Mouse (Mus musculus): Measurements from ENCODE around the gene Mecp2. TPM values are rescaled to one million over a fixed set of nuclear protein-coding genes. Genes with fewer than 3 reads are reported as not detected.

The Mecp2 gene
- polyA plus RNA-seq, 1 experiment from 2014 or later: 10.0 TPM

DNA sequence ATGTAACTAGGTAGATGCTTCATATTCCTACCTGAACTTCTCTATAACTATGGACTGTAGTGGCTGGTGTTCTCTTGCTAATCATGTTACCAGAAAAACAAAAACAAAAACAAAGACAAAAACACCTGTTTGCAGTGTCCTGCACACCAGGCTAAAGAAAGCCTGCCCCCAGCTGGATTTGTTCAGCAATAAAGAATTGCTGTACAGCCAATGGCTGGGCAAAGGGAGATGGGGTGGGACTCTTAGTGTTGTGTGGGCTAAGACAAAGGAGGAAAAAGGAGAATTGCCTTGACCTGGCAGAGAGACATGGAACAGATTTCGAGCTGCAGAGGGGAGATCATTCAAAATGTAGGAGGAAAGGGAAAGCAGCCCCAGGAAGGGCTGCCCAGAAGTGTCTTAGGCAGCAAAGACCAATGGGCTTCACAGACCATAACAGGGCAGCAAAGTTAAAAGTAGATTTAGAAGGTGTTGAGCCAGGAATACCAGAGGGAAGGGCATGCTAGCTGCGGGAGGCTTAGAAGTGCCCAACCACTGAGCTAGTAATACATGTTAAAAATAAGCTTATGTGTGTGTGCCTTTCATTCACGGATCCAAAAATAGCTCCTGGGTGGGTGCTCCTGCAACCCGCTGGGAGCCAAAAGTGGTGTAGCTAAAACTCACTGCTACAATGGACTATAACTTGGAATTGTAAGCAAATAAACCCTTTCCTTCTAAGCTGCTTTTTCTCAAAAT, 31.5 kb downstream of the Mecp2 start:
- Histone ChIP-seq H3K4me1 (ENCODE audit: control insufficient read depth, insufficient read depth, low read length) (no peaks in the 10 kb centered on the region), H3K27me3 (replicated peaks; ENCODE audit: control insufficient read depth, insufficient read depth, low read length) (no peaks in the 10 kb centered on the region), H3K36me3 (ENCODE audit: control insufficient read depth, insufficient read depth, low read length) (no peaks in the 10 kb centered on the region), H3K27ac (ENCODE audit: low read length) (no peak overlapping the region), H3K4me3 (ENCODE audit: low read length) (no peak overlapping the region), H3K9me3 (ENCODE audit: control insufficient read depth, low read length) (no peaks in the 10 kb centered on the region), H3K9ac (ENCODE audit: low read depth, low read length) (no peak overlapping the region), H3K4me2 (ENCODE audit: low read depth, low read length) (no peak overlapping the region)
- no peak for ATAC-seq
- WGBS: 66% methylated on average over 4 of the region's 4 CpGs

DNA sequence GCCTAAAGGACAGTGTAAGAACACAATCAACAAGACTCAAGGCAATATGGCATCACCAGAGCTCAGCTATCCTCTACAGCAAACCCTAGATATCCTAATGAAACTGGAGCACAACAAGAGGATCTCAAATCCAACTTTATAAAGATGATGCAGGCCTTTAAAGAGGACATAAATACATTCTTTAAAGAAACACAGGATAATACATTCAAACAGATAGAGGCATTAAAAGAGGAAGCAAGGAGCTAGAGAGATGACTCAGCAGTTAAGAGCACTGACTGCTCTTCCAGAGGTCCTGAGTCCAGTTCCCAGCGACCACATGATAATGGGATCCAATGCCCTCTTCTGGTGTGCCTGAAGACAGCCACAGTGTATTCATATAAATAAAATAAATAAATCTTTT, 40.0 kb downstream of the Mecp2 start:
- no peaks in the 10 kb centered on the region for H3K4me1 ChIP-seq (ENCODE audit: control insufficient read depth, insufficient read depth, low read length)
- no peaks in the 10 kb centered on the region for H3K9me3 ChIP-seq (ENCODE audit: control insufficient read depth, low read length)
- H3K27me3 ChIP-seq (replicated peaks; ENCODE audit: control insufficient read depth, insufficient read depth, low read length): no peaks in the 10 kb centered on the region
- H3K27ac ChIP-seq (ENCODE audit: low read length): no peak overlapping the region
- no peak overlapping the region for H3K4me3 ChIP-seq (ENCODE audit: low read length)
- H3K4me2 ChIP-seq (ENCODE audit: low read depth, low read length): no peak overlapping the region
- 57% methylated on average over 1 of the region's 1 CpGs for WGBS
- H3K9ac ChIP-seq (ENCODE audit: low read depth, low read length): no peak overlapping the region
- H3K36me3 ChIP-seq (ENCODE audit: control insufficient read depth, insufficient read depth, low read length): no peaks in the 10 kb centered on the region
- ATAC-seq: no peak

DNA sequence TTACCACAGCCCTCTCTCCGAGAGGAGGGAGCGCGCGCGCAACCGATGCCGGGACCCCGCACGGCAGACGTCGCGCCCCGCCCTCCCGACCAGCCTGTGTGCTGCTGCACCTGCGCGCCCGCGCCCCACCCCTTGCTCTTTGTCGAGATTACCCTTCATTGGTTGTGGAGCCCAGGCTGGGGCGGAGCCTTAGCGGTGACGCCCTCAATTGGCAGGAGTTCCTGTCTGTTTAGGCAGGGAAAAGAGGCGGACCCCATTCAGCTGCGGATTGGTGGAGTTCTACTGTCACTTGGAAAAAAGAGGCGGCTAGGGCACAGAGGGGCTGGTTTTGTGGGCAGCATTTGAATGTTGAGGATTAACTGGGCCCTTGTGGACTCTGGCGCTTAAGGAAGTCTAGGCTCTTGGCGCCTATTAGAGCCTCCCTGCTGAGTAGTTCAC, 49.5 kb downstream of the Mecp2 start:
- Histone ChIP-seq H3K9me3 (ENCODE audit: control insufficient read depth, low read length) (no peaks in the 10 kb centered on the region), H3K27ac (ENCODE audit: low read length) (peak overlapping the region; percentile 80), H3K4me2 (ENCODE audit: low read depth, low read length) (peak overlapping the region; percentile 44), H3K4me1 (ENCODE audit: control insufficient read depth, insufficient read depth, low read length) (no peaks in the 10 kb centered on the region), H3K27me3 (replicated peaks; ENCODE audit: control insufficient read depth, insufficient read depth, low read length) (no peaks in the 10 kb centered on the region), H3K9ac (ENCODE audit: low read depth, low read length) (peak overlapping the region; percentile 72), H3K36me3 (ENCODE audit: control insufficient read depth, insufficient read depth, low read length) (no peaks in the 10 kb centered on the region), H3K4me3 (ENCODE audit: low read length) (peak overlapping the region; percentile 62)
- 2% methylated on average over 25 of the region's 27 CpGs for WGBS
- peak; percentile 99 for ATAC-seq

DNA sequence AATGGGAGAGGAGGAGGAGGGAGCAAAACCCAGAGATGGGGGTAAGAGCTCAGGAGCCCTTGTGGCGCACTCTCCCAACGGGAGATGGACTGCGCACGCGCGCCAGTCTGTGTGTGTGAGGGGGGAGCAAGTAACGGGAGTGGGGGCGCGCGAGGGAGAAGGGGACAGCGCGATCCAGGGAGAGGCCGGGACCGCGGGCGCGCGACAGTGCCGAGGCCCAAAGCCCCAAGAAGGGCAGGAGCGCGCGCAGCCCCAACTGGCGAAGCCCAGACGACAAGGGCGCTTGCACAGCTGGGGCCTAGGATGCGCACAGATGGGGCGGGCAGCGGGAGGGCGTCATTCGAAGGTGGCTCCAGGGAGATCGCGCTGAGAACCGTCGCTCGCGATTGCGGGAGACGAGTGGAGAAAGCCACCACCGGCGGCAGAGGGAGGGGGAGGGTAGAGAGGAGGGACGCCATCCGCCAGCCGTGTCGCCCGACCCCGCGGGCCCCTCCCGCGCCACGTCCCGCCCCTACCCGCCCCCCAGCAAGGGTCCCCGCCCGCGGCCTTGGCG, 50.1 kb downstream of the Mecp2 start:
- Histone ChIP-seq H3K9me3 (ENCODE audit: control insufficient read depth, low read length) (no peaks in the 10 kb centered on the region), H3K27me3 (replicated peaks; ENCODE audit: control insufficient read depth, insufficient read depth, low read length) (no peaks in the 10 kb centered on the region), H3K4me2 (ENCODE audit: low read depth, low read length) (peak overlapping the region; percentile 61), H3K9ac (ENCODE audit: low read depth, low read length) (peak overlapping the region; percentile 72), H3K36me3 (ENCODE audit: control insufficient read depth, insufficient read depth, low read length) (no peaks in the 10 kb centered on the region), H3K4me1 (ENCODE audit: control insufficient read depth, insufficient read depth, low read length) (no peaks in the 10 kb centered on the region), H3K27ac (ENCODE audit: low read length) (peak overlapping the region; percentile 80), H3K4me3 (ENCODE audit: low read length) (peak overlapping the region; percentile 62)
- 17% methylated on average over 40 of the region's 56 CpGs for whole genome bisulfite sequencing
- peak; percentile 65 for ATAC-seq

- peak overlapping the region; percentile 72 for H3K9ac ChIP-seq (ENCODE audit: low read depth, low read length)
- H3K9me3 ChIP-seq (ENCODE audit: control insufficient read depth, low read length): no peaks in the 10 kb centered on the region
- H3K4me2 ChIP-seq (ENCODE audit: low read depth, low read length): peak overlapping the region; percentile 61
- peak overlapping the region; percentile 62 for H3K4me3 ChIP-seq (ENCODE audit: low read length)
- no peaks in the 10 kb centered on the region for H3K36me3 ChIP-seq (ENCODE audit: control insufficient read depth, insufficient read depth, low read length)
- ATAC-seq: no peak
- H3K27ac ChIP-seq (ENCODE audit: low read length): no peak overlapping the region; the same call in 1 of the 2 replicates
- no peaks in the 10 kb centered on the region for H3K27me3 ChIP-seq (replicated peaks; ENCODE audit: control insufficient read depth, insufficient read depth, low read length)
- WGBS: 22% methylated on average over 17 of the region's 17 CpGs
- H3K4me1 ChIP-seq (ENCODE audit: control insufficient read depth, insufficient read depth, low read length): no peaks in the 10 kb centered on the region
These were observed 50.8 kb downstream of the Mecp2 start for GRCm38 (mm10) chrX:74084276-74084837.

GRCm38 (mm10) chrX:74070794-74071193, 64.4 kb downstream of the Mecp2 start:
- Histone ChIP-seq H3K9me3 (ENCODE audit: control insufficient read depth, low read length) (no peaks in the 10 kb centered on the region), H3K9ac (ENCODE audit: low read depth, low read length) (no peak overlapping the region), H3K27me3 (replicated peaks; ENCODE audit: control insufficient read depth, insufficient read depth, low read length) (no peaks in the 10 kb centered on the region), H3K36me3 (ENCODE audit: control insufficient read depth, insufficient read depth, low read length) (no peaks in the 10 kb centered on the region), H3K4me2 (ENCODE audit: low read depth, low read length) (no peak overlapping the region), H3K4me3 (ENCODE audit: low read length) (no peak overlapping the region), H3K27ac (ENCODE audit: low read length) (no peak overlapping the region), H3K4me1 (ENCODE audit: control insufficient read depth, insufficient read depth, low read length) (no peaks in the 10 kb centered on the region)
- no peak for ATAC-seq

DNA sequence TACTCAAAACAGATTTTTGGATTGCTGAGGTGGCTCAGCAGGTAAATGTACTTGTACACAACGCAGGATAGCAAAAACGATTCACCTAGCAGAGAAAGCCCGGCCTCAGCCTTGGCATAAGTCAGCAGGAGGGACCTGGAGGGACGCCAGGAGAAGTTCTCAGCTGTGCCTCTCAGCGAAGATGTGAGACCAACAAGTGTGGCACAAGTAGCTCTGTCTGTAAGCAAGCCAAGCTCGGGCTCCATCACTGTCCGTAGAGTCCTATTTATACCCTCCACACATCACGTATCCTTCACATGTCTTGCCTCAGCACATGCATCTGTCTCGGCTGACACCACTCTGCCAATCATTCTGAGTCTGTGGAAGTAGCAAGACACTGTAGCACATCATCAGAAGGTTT, 67.3 kb downstream of the Mecp2 start:
- ATAC-seq: no peak
- WGBS: 87% methylated on average over 9 of the region's 9 CpGs
- no peaks in the 10 kb centered on the region for H3K4me1 ChIP-seq (ENCODE audit: control insufficient read depth, insufficient read depth, low read length)
- H3K9me3 ChIP-seq (ENCODE audit: control insufficient read depth, low read length): no peaks in the 10 kb centered on the region
- H3K27ac ChIP-seq (ENCODE audit: low read length): no peak overlapping the region
- H3K4me2 ChIP-seq (ENCODE audit: low read depth, low read length): no peak overlapping the region
- H3K36me3 ChIP-seq (ENCODE audit: control insufficient read depth, insufficient read depth, low read length): no peaks in the 10 kb centered on the region
- no peaks in the 10 kb centered on the region for H3K27me3 ChIP-seq (replicated peaks; ENCODE audit: control insufficient read depth, insufficient read depth, low read length)
- no peak overlapping the region for H3K4me3 ChIP-seq (ENCODE audit: low read length)
- no peak overlapping the region for H3K9ac ChIP-seq (ENCODE audit: low read depth, low read length)

DNA sequence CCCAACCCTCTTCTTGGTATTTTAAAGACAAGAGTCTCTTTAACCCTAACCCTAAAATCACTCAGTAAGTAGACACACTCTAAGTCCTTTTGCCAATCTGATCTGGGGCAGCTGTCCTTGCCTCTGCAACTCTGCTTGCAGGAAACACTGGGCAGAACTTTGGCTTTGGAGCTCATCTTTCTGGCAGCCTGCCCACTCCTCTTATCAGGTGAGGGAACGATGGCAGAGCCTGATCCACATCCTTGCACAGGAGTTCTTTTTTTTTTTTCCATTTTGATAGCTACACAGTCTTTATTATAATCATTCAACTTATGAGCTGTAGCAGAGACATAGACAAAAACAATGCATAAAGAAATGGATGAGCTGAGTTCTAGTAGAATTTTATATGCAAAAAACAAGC, 90.1 kb downstream of the Mecp2 start:
- H3K27ac ChIP-seq (ENCODE audit: low read length): no peak overlapping the region
- H3K9ac ChIP-seq (ENCODE audit: low read depth, low read length): no peak overlapping the region
- no peaks in the 10 kb centered on the region for H3K4me1 ChIP-seq (ENCODE audit: control insufficient read depth, insufficient read depth, low read length)
- no peaks in the 10 kb centered on the region for H3K9me3 ChIP-seq (ENCODE audit: control insufficient read depth, low read length)
- no peak overlapping the region for H3K4me2 ChIP-seq (ENCODE audit: low read depth, low read length)
- no peak overlapping the region for H3K4me3 ChIP-seq (ENCODE audit: low read length)
- H3K36me3 ChIP-seq (ENCODE audit: control insufficient read depth, insufficient read depth, low read length): no peaks in the 10 kb centered on the region
- no peak for ATAC-seq
- WGBS: 32% methylated on average over 1 of the region's 1 CpGs
- no peaks in the 10 kb centered on the region for H3K27me3 ChIP-seq (replicated peaks; ENCODE audit: control insufficient read depth, insufficient read depth, low read length)

DNA sequence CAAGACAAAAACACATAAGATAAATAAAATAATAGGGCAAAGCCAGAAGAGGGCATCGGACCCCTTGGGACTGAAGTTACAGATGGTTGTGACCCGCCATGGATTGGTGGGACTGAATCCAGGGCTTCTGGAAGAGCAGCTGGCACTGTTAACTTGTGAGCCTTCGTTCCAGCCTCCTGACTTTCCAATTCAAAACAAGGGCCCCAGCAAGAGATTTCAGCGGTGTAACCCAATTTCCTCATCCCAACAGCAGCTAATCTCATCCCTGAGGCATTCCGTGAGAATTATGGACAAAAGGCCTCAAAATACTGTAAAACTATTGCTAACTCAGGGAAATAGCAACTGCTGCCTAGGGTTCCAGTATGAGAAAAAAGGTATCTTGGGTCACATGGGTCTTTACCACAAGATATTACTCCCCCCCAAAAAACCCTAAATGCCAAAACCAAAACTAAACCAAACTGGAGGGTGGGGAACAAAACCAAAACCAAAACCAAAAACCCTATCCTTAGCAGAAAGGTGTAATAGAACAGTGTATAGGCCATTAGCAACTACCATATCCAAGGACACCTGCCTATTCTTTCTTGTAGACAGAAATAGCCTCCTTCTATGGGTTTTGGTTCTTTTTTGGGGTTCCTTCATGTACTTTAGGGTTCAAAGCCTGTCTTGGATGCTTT, 97.3 kb downstream of the Mecp2 start:
- 78% methylated on average over 5 of the region's 5 CpGs for WGBS
- no peaks in the 10 kb centered on the region for H3K36me3 ChIP-seq (ENCODE audit: control insufficient read depth, insufficient read depth, low read length)
- no peaks in the 10 kb centered on the region for H3K4me1 ChIP-seq (ENCODE audit: control insufficient read depth, insufficient read depth, low read length)
- H3K27me3 ChIP-seq (replicated peaks; ENCODE audit: control insufficient read depth, insufficient read depth, low read length): no peaks in the 10 kb centered on the region
- H3K4me2 ChIP-seq (ENCODE audit: low read depth, low read length): no peak overlapping the region
- no peak for ATAC-seq
- H3K4me3 ChIP-seq (ENCODE audit: low read length): no peak overlapping the region
- H3K9ac ChIP-seq (ENCODE audit: low read depth, low read length): no peak overlapping the region
- no peak overlapping the region for H3K27ac ChIP-seq (ENCODE audit: low read length)
- H3K9me3 ChIP-seq (ENCODE audit: control insufficient read depth, low read length): no peaks in the 10 kb centered on the region
